Mouse (Mus musculus) inflammation-experienced regulatory T-cells, adult 6 months (primary cell): Measurements from ENCODE around the gene Esp34. TPM values are rescaled to one million over a fixed set of nuclear protein-coding genes. Genes with fewer than 3 reads are reported as not detected.

ENCODE experiments used
- ATAC-seq: one replicate; pipeline ENCODE4 v1.8.0; 2017
- polyA plus RNA-seq, 3 experiments: library from polyadenylated mRNA; unstranded; fragments of 100-300 nt; shearing (Covaris generic); gene quantifications; one replicate each; pipeline ENCODE4 v1.2.1; 2017

The Esp34 gene
- not detected for polyA plus RNA-seq

GRCm38 (mm10) chr17:38553892-38554291 lies at the start of gene Esp34:
TSS of gene Esp34 (plus strand) at chr17:38554192.
- no peak for ATAC-seq

GRCm38 (mm10) chr17:38562527-38562926 lies 8.5 kb downstream of the Esp34 start:
- ATAC-seq = no peak

Other genes with a start within 250 kb of the Esp34 start
- gene Olfr137, start 246.6 kb upstream of the Esp34 start, polyA plus RNA-seq = not detected
- not detected for gene Olfr136, start 224.4 kb upstream of the Esp34 start, polyA plus RNA-seq
- gene Esp36, start 134.0 kb upstream of the Esp34 start, polyA plus RNA-seq = not detected
- gene Esp31, start 85.3 kb downstream of the Esp34 start, polyA plus RNA-seq = not detected